ENCODE assay signal across 9 mouse cellular contexts in the genomic region with DNA sequence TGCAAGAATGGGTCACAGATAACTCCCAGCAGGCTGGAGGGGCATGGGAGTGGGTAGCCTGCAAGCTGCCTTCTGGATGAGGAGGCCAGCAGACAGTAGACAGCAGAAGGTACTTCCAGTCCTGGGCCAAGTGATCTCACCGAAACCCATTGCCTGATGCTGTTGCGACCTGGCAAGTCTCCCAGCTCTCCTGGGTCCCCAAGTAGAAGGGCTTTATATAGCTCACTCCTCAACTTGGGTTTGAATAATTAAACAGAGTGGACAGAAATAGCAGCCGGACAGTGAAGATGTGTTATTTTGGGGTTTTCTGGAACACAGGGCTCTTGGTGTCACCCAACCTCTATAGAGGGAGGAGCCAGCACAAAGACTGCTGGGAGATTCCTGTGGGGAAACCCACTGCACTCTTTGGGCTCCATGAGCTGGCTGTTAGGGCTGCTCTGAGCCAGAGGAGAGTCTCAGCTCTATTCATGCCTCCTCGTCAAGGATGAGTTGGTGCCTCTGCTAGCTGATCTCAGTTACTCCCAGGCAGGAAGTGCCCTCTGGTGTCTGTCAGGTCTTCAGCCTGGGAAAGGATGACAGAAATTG. TPM values are rescaled to one million over a fixed set of nuclear protein-coding genes. Genes with fewer than 3 reads are reported as not detected.
DNase-seq lines count a peak whose midpoint lies in the region; ATAC-seq lines count a peak whose summit lies in the region.
"Had no signal": no experiment of that assay in that cellular context is flagged by ENCODE, and none has a peak within 500 bp of the region (broad histone marks: within the 10 kb centered on the region; RNA-seq: fewer than 3 reads in every experiment).

No protein-coding gene starts in this region.

- H3K36me3 ChIP-seq in kidney, embryonic 16.5 days (ENCODE audit: insufficient read depth, low read length) = no peaks in the 10 kb centered on the region
- H3K36me3 ChIP-seq in kidney, embryonic 14.5 days (ENCODE audit: control insufficient read depth, insufficient read depth, low read length) = no peaks in the 10 kb centered on the region
- H3K36me3 ChIP-seq: liver, embryonic 15.5 days had no signal

- no peak overlapping the region for H3K4me2 ChIP-seq in kidney, embryonic 16.5 days (replicated peaks; ENCODE audit: low read depth, low read length)
- H3K4me2 ChIP-seq in kidney, embryonic 14.5 days (replicated peaks; ENCODE audit: low read depth, low read length) = no peak overlapping the region
- H3K4me2 ChIP-seq: liver, embryonic 15.5 days had no signal

- peak overlapping the region; percentile 33; the same call in 1 of the 2 replicates for H3K9ac ChIP-seq in kidney, embryonic 16.5 days (replicated peaks; ENCODE audit: low read length)
- H3K9ac ChIP-seq in kidney, embryonic 14.5 days (ENCODE audit: low read depth, low read length) = no peak overlapping the region
- H3K9ac ChIP-seq: liver, embryonic 15.5 days had no signal

- ATAC-seq in kidney, embryonic 16.5 days (ENCODE audit: low FRiP score, low TSS enrichment) = 0 out of 2 replicates have a peak, but pooled peaks have one; percentile 8
- no peak for ATAC-seq in kidney, embryonic 14.5 days (ENCODE audit: low FRiP score, low TSS enrichment)
- no peak for ATAC-seq in megakaryocyte progenitor cell, adult 5-6 weeks (replicated peaks; ENCODE audit: poor library complexity)
- ATAC-seq in granulocyte monocyte progenitor cell, adult 5-6 weeks (replicated peaks; ENCODE audit: poor library complexity, severe bottlenecking) = no peak
- no peak for ATAC-seq in megakaryocyte-erythroid progenitor cell, adult 5-6 weeks (replicated peaks; ENCODE audit: low FRiP score, low TSS enrichment, poor library complexity, severe bottlenecking)

- H3K9me3 ChIP-seq in kidney, embryonic 16.5 days (ENCODE audit: low read length) = no peaks in the 10 kb centered on the region
- no peaks in the 10 kb centered on the region for H3K9me3 ChIP-seq in kidney, embryonic 14.5 days (ENCODE audit: control insufficient read depth, low read length)
- H3K9me3 ChIP-seq: liver, embryonic 15.5 days had no signal

- no peak overlapping the region for H3K4me3 ChIP-seq in kidney, embryonic 16.5 days (ENCODE audit: low read length)
- H3K4me3 ChIP-seq in kidney, embryonic 14.5 days (ENCODE audit: low read length) = no peak overlapping the region
- H3K4me3 ChIP-seq: liver, embryonic 15.5 days had no signal

- peak; percentile 30 for DNase-seq in adipocyte (ENCODE audit: low spot score)
- DNase-seq in gastrocnemius, postnatal 10 days = peak; percentile 49
- DNase-seq in lung, postnatal 36 days = peak; percentile 30

- H3K4me1 ChIP-seq in kidney, embryonic 16.5 days (ENCODE audit: insufficient read depth, low read length) = peaks cover 14% of the 10 kb centered on the region
- H3K4me1 ChIP-seq in kidney, embryonic 14.5 days (ENCODE audit: control insufficient read depth, insufficient read depth, low read length) = peaks cover 4% of the 10 kb centered on the region; the same call in 1 of the 2 replicates

- H3K27me3 ChIP-seq in kidney, embryonic 16.5 days (ENCODE audit: insufficient read depth, low read length) = no peaks in the 10 kb centered on the region
- H3K27me3 ChIP-seq in kidney, embryonic 14.5 days (ENCODE audit: control insufficient read depth, insufficient read depth, low read length) = no peaks in the 10 kb centered on the region
- H3K27me3 ChIP-seq: liver, embryonic 15.5 days had no signal

- H3K27ac ChIP-seq in kidney, embryonic 16.5 days (ENCODE audit: low read length) = no peak overlapping the region
- H3K27ac ChIP-seq in kidney, embryonic 14.5 days (ENCODE audit: low read depth, low read length) = no peak overlapping the region
- H3K27ac ChIP-seq: liver, embryonic 15.5 days had no signal

- WGBS in kidney, embryonic 16.5 days = 47% methylated on average over 4 of the region's 4 CpGs
- WGBS in kidney, embryonic 14.5 days = 64% methylated on average over 4 of the region's 4 CpGs

RNA-seq across cellular contexts. Expression of a gene that starts 8.9 kb away (rescaled TPM):
- 16.9 and 20.2 TPM in 2 replicates for polyA plus RNA-seq in kidney, embryonic 16.5 days (2015; fragmentation: Nextera tagmentation; extraction: Ambion mirVana)
- 12.6 and 21.8 TPM in 2 replicates for polyA plus RNA-seq in kidney, embryonic 14.5 days (2014; fragmentation: Nextera tagmentation; extraction: Ambion mirVana)
- 100 to 1,000 TPM; 148 to 163 TPM for total RNA-seq in gastrocnemius, postnatal 10 days (2021)
- 82.5 and 95.7 TPM in 2 replicates for total RNA-seq in megakaryocyte progenitor cell, adult 5-6 weeks (2015)
- total RNA-seq in megakaryocyte progenitor cell, adult 5-6 weeks (2017) = 49.6 and 52.8 TPM in 2 replicates
- total RNA-seq in granulocyte monocyte progenitor cell, adult 5-6 weeks (2014; fragmentation: Nextera tagmentation) = 119 and 132 TPM in 2 replicates
- 42.4 and 52.4 TPM in 2 replicates for total RNA-seq in granulocyte monocyte progenitor cell, adult 5-6 weeks (2017)
- 91.9 and 97.4 TPM in 2 replicates for total RNA-seq in megakaryocyte-erythroid progenitor cell, adult 5-6 weeks (2014; fragmentation: Nextera tagmentation)
- total RNA-seq in megakaryocyte-erythroid progenitor cell, adult 5-6 weeks (2017) = 19.7 and 50.5 TPM in 2 replicates

RNA-seq across cellular contexts. Expression of a gene that starts 51.5 kb away (rescaled TPM):
- 20.9 and 23.6 TPM in 2 replicates for polyA plus RNA-seq in kidney, embryonic 16.5 days (2015; fragmentation: Nextera tagmentation; extraction: Ambion mirVana)
- polyA plus RNA-seq in kidney, embryonic 14.5 days (2014; fragmentation: Nextera tagmentation; extraction: Ambion mirVana) = 15.5 and 20.9 TPM in 2 replicates
- total RNA-seq in gastrocnemius, postnatal 10 days (2021) = 1 to 10 TPM; 5.6 to 8.3 TPM
- total RNA-seq in megakaryocyte progenitor cell, adult 5-6 weeks (2015) = 14.1 and 14.2 TPM in 2 replicates
- total RNA-seq in megakaryocyte progenitor cell, adult 5-6 weeks (2017) = 21.4 and 22.0 TPM in 2 replicates
- total RNA-seq in granulocyte monocyte progenitor cell, adult 5-6 weeks (2014; fragmentation: Nextera tagmentation) = 5.9 and 9.9 TPM in 2 replicates
- total RNA-seq in granulocyte monocyte progenitor cell, adult 5-6 weeks (2017) = 19.5 and 19.9 TPM in 2 replicates
- total RNA-seq in megakaryocyte-erythroid progenitor cell, adult 5-6 weeks (2014; fragmentation: Nextera tagmentation) = 9.7 and 16.0 TPM in 2 replicates
- total RNA-seq in megakaryocyte-erythroid progenitor cell, adult 5-6 weeks (2017) = 6.6 and 15.2 TPM in 2 replicates

RNA-seq across cellular contexts. Expression of a gene that starts 55.2 kb away (rescaled TPM):
- polyA plus RNA-seq in kidney, embryonic 16.5 days (2015; fragmentation: Nextera tagmentation; extraction: Ambion mirVana) = not detected in 2 replicates
- polyA plus RNA-seq in kidney, embryonic 14.5 days (2014; fragmentation: Nextera tagmentation; extraction: Ambion mirVana) = not detected in 2 replicates
- total RNA-seq in gastrocnemius, postnatal 10 days (2021) = not detected
- not detected in 2 replicates for total RNA-seq in megakaryocyte progenitor cell, adult 5-6 weeks (2015)
- not detected in 2 replicates for total RNA-seq in megakaryocyte progenitor cell, adult 5-6 weeks (2017)
- not detected in 2 replicates for total RNA-seq in granulocyte monocyte progenitor cell, adult 5-6 weeks (2014; fragmentation: Nextera tagmentation)
- not detected in 2 replicates for total RNA-seq in granulocyte monocyte progenitor cell, adult 5-6 weeks (2017)
- not detected in 2 replicates for total RNA-seq in megakaryocyte-erythroid progenitor cell, adult 5-6 weeks (2014; fragmentation: Nextera tagmentation)
- total RNA-seq in megakaryocyte-erythroid progenitor cell, adult 5-6 weeks (2017) = not detected in 2 replicates
- polyA plus RNA-seq: liver, embryonic 15.5 days had no signal
